Mouse (Mus musculus): ENCODE measurements around the gene H60b.

DNA sequence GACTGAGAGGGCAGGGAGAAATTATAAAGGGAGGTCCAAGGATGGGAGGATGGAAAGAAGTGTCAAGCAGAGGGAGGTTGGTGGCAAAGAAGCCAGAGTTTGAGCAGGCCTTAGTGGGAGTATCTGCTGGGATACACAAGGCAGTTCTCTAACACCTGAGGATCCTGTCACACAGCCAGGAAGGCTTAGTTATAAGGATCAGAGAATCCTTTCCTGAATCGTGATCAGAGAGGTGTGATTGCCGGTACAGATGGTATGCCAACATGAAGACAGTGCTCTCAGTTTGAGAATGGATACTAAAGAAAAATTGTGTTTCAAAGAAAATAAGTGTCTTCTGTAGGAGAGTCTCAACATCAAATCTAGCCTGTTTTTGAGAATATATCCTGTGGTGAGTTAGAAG lies 164.5 kb downstream of the H60b start:
- TF ChIP-seq CTCF (IDR thresholded peaks at IDR 0.05; ENCODE audit: low read depth) (no peak), EP300 (optimal IDR thresholded peaks at IDR 0.05) (no peak)
